Mouse (Mus musculus): ENCODE results near the gene Ntm.

- TF ChIP-seq CTCF (IDR thresholded peaks at IDR 0.05; ENCODE audit: control insufficient read depth, insufficient read depth, insufficient read length) (no peak), MYOD1 (IDR thresholded peaks at IDR 0.05; ENCODE audit: control insufficient read depth, insufficient read length, low read depth) (no peak), MAX (IDR thresholded peaks at IDR 0.05) (no peak)
Observed at GRCm38 (mm10) chr9:29654885-29655284, 308.1 kb downstream of the Ntm start.

Data from C2C12 (cell line).